Mouse (Mus musculus) layer of hippocampus, adult 18-20 months (tissue): ENCODE results near the gene Impg1. TPM values are rescaled to one million over a fixed set of nuclear protein-coding genes. Genes with fewer than 3 reads are reported as not detected.
A peak's percentile ranks its signal among the peaks of the same experiment; 100 is the strongest.

ENCODE experiments used
- DNase-seq, 2 experiments: peaks; one replicate each; pipeline ENCODE4 v3.0.0; 2022; ENCODE audit warnings: low spot score in 2 of 2
- total RNA-seq, 2 experiments: library from RNA; stranded (reverse); gene quantifications; 2 replicates each; pipeline ENCODE4 v1.2.3; 2021

The Impg1 gene
- total RNA-seq, 2 experiments from 2014 or later, result not detected

- DNase-seq, result no peak
Measured at GRCm38 (mm10) chr9:80284539-80285174, 180.6 kb downstream of the Impg1 start.

- no peak for DNase-seq
Measured at GRCm38 (mm10) chr9:80282426-80282825, 182.9 kb downstream of the Impg1 start.

- no peak for DNase-seq
Measured at GRCm38 (mm10) chr9:80280724-80281123, 184.6 kb downstream of the Impg1 start.

- no peak for DNase-seq
Measured at GRCm38 (mm10) chr9:80277770-80278169, 187.5 kb downstream of the Impg1 start.

GRCm38 (mm10) chr9:80277157-80277556, 188.1 kb downstream of the Impg1 start:
- DNase-seq, result peak in 1 of 2 experiments; percentile 10

- no peak for DNase-seq
Measured at GRCm38 (mm10) chr9:80275772-80276134, 189.5 kb downstream of the Impg1 start.

GRCm38 (mm10) chr9:80275053-80275771, 190.1 kb downstream of the Impg1 start:
- no peak for DNase-seq

- no peak for DNase-seq
Measured at GRCm38 (mm10) chr9:80272951-80273350, 192.3 kb downstream of the Impg1 start.

- no peak for DNase-seq
Measured at GRCm38 (mm10) chr9:80269596-80269995, 195.7 kb downstream of the Impg1 start.

GRCm38 (mm10) chr9:80266507-80266906, 198.8 kb downstream of the Impg1 start:
- no peak for DNase-seq

- DNase-seq, result no peak
Measured at GRCm38 (mm10) chr9:80266086-80266485, 199.2 kb downstream of the Impg1 start.
